Mouse (Mus musculus): ENCODE results near the gene Zcchc7. TPM values are rescaled to one million over a fixed set of nuclear protein-coding genes. Genes with fewer than 3 reads are reported as not detected.
A peak's percentile ranks its signal among the peaks of the same experiment; 100 is the strongest.

Zcchc7 gene
- total and polyA plus RNA-seq, 3 experiments, result 17.8 to 18.2 TPM; not detected in 1

DNA sequence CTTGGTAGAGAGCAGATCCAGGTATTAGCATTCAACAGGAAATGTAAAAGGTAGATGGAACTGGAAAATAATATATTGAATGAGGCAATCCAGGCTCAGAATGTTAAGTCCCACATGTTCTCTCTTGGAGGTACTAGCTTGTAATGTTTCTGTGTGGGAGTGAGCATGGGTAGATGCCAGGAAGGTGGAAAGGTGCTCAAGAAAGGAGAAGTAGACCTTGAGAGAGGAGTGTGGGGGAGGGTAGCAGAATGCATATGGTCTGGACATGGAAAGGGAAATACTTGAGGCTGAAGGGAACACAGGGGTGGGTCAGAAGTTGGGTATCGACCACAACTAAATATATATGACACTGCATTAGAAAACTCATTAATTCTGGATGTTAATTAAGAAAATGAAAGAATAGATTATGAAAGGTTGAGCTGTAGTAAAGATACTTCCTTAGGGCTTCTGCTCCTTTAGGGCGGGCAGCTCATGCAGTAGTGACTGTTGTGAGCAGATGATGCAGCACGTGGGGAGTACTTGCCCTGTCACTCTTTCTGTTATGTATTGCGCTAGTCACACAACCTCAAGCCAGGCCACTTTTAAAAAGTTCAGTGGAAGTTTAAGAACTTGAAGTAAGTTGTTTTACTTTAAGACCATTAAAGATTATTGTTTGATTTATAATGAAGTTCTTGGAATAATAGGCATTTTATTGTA lies 24.9 kb downstream of the Zcchc7 start:
- H3K4me1 ChIP-seq (ENCODE audit: control insufficient read depth in 1 of 2, insufficient read depth in 2 of 2, low read length in 2 of 2), result peaks cover 2 to 9% of the 10 kb centered on the region in 2 experiments; a peak in 3 of 4 replicates
- DNase-seq (ENCODE audit: low read depth, low spot score), result peak; percentile 71

DNA sequence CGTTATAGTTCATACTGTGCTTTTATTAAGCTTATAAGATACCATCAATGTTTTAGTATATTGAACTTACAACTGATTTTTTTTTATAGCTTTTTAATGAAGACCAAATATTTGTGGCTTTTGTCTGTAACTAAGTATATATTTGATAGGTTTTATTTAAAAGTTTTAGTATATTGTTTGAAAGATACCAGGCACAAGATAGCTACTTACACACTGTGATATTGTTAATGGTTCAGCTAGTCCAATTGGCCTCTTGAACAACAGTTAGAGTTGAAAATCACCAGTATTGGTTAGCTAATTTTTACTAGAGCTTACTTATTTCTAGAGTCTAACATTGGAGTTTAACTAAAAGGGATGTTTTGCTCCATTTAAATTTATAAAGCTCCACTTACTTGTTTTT lies 25.8 kb downstream of the Zcchc7 start:
- TF ChIP-seq MXI1 (IDR thresholded peaks at IDR 0.05; ENCODE audit: low read depth, low read length), result no peak
- TF ChIP-seq E2F4 (IDR thresholded peaks at IDR 0.05; ENCODE audit: borderline replicate concordance, low read depth, low read length), result no peak
- no peak for TF ChIP-seq MYC (IDR thresholded peaks at IDR 0.05; ENCODE audit: low read depth, low read length)
- TF ChIP-seq POLR2A (IDR thresholded peaks at IDR 0.05; ENCODE audit: control insufficient read depth in 1 of 2, insufficient read depth in 1 of 2, low read depth in 1 of 2, low read length in 2 of 2, poor library complexity in 1 of 2), result no peak
- no peak for TF ChIP-seq CTCF (IDR thresholded peaks at IDR 0.05 in 2 of 3, conservative IDR thresholded peaks at IDR 0.05 in 1 of 3; ENCODE audit: control insufficient read depth in 1 of 3, insufficient read depth in 1 of 3, low read depth in 2 of 3, low read length in 3 of 3, poor library complexity in 1 of 3, severe bottlenecking in 1 of 3)
- TF ChIP-seq SIN3A (IDR thresholded peaks at IDR 0.05; ENCODE audit: low read length), result no peak
- no peak for TF ChIP-seq NELFE (IDR thresholded peaks at IDR 0.05; ENCODE audit: low read depth, low read length)
- no peak for TF ChIP-seq USF2 (IDR thresholded peaks at IDR 0.05; ENCODE audit: borderline replicate concordance in 1 of 2, insufficient read depth in 1 of 2, low read depth in 1 of 2, low read length in 2 of 2)
- no peak for TF ChIP-seq ELF1 (IDR thresholded peaks at IDR 0.05; ENCODE audit: low read depth, low read length)
- no peak for TF ChIP-seq GABPA (IDR thresholded peaks at IDR 0.05; ENCODE audit: low read depth, low read length)
- TF ChIP-seq CHD2 (IDR thresholded peaks at IDR 0.05; ENCODE audit: low read length), result no peak
- TF ChIP-seq SMC3 (IDR thresholded peaks at IDR 0.05; ENCODE audit: low read depth, low read length), result no peak
- H3K27me3 ChIP-seq (ENCODE audit: control insufficient read depth in 1 of 2, insufficient read depth in 2 of 2, low read length in 2 of 2), result no peaks in the 10 kb centered on the region
- peaks cover 9% of the 10 kb centered on the region for H3K79me2 ChIP-seq (ENCODE audit: control insufficient read depth, insufficient read depth, low read length, poor library complexity)
- H3K9ac ChIP-seq (ENCODE audit: control insufficient read depth, low read depth, low read length, poor library complexity, severe bottlenecking), result no peak overlapping the region
- H3K4me3 ChIP-seq (ENCODE audit: control insufficient read depth in 1 of 2, insufficient read depth in 1 of 2, low read depth in 2 of 2, low read length in 2 of 2), result no peak overlapping the region
- no peak overlapping the region for H3K27ac ChIP-seq (ENCODE audit: control insufficient read depth, low read depth, low read length)
- peaks cover 5 to 9% of the 10 kb centered on the region in 2 experiments for H3K36me3 ChIP-seq (ENCODE audit: control insufficient read depth in 1 of 2, insufficient read depth in 2 of 2, low read length in 2 of 2)
- no peak for DNase-seq (ENCODE audit: low read depth, low spot score)
- peaks cover 2 to 7% of the 10 kb centered on the region in 2 experiments; a peak in 3 of 4 replicates for H3K4me1 ChIP-seq (ENCODE audit: control insufficient read depth in 1 of 2, insufficient read depth in 2 of 2, low read length in 2 of 2)
- no peaks in the 10 kb centered on the region for H3K9me3 ChIP-seq (replicated peaks; ENCODE audit: insufficient read depth, low read length)

More for the DNA sequence above, 24.9 kb downstream of the Zcchc7 start:
- H3K9ac ChIP-seq (ENCODE audit: control insufficient read depth, low read depth, low read length, poor library complexity, severe bottlenecking), result no peak overlapping the region
- H3K36me3 ChIP-seq (ENCODE audit: control insufficient read depth in 1 of 2, insufficient read depth in 2 of 2, low read length in 2 of 2), result peaks cover 9% of the 10 kb centered on the region in 2 experiments
- H3K4me3 ChIP-seq (ENCODE audit: control insufficient read depth in 1 of 2, insufficient read depth in 1 of 2, low read depth in 2 of 2, low read length in 2 of 2), result no peak overlapping the region
- no peaks in the 10 kb centered on the region for H3K27me3 ChIP-seq (ENCODE audit: control insufficient read depth in 1 of 2, insufficient read depth in 2 of 2, low read length in 2 of 2)
- no peaks in the 10 kb centered on the region for H3K9me3 ChIP-seq (replicated peaks; ENCODE audit: insufficient read depth, low read length)
- TF ChIP-seq EP300 (IDR thresholded peaks at IDR 0.05; ENCODE audit: low read depth in 1 of 2, low read length in 2 of 2) (peak in 1 of 2 experiments; percentile 26; a peak in 1 of 4 replicates), ZC3H11A (IDR thresholded peaks at IDR 0.05; ENCODE audit: low read depth, low read length) (no peak), MYC (IDR thresholded peaks at IDR 0.05; ENCODE audit: low read depth, low read length) (0 out of 2 replicates have a peak, but pooled peaks have one; percentile 28)
- H3K79me2 ChIP-seq (ENCODE audit: control insufficient read depth, insufficient read depth, low read length, poor library complexity), result peaks cover 10% of the 10 kb centered on the region
- no peak overlapping the region for H3K27ac ChIP-seq (ENCODE audit: control insufficient read depth, low read depth, low read length)

Measured in MEL (cell line).